Mouse (Mus musculus) heart, embryonic 16.5 days (tissue): ENCODE results near the gene Zfp423. TPM values are rescaled to one million over a fixed set of nuclear protein-coding genes. Genes with fewer than 3 reads are reported as not detected.

Experiments
- ATAC-seq: fragments of 200-750 bp; cut with Nextera tagmentation; replicated peaks from 2 replicates; pipeline ENCODE4 v1.8.0; 2017; ENCODE audit warnings: moderate number of reproducible peaks; ENCODE audit not compliant: insufficient read depth, low FRiP score; ENCODE audit errors: extremely low read depth
- H3K27ac ChIP-seq: fragments of 300-500 bp; sonication (generic); 2 replicates; pipeline ENCODE4 v1.5.1; 2014; ENCODE audit warnings: mild to moderate bottlenecking, low read length, control low read depth, moderate library complexity
- H3K27me3 ChIP-seq: fragments of 300-500 bp; sonication (generic); 2 replicates; pipeline ENCODE4 v1.6.1; 2014; ENCODE audit warnings: low read length, mixed read lengths; ENCODE audit not compliant: control insufficient read depth, insufficient read depth
- H3K36me3 ChIP-seq: fragments of 300-500 bp; sonication (generic); 2 replicates; pipeline ENCODE4 v1.6.1; 2014; ENCODE audit not compliant: control insufficient read depth, insufficient read depth
- H3K4me1 ChIP-seq: fragments of 300-500 bp; sonication (generic); 2 replicates; pipeline ENCODE4 v1.6.1; 2014; ENCODE audit warnings: low read length, mixed read lengths; ENCODE audit not compliant: control insufficient read depth, insufficient read depth
- H3K4me2 ChIP-seq: fragments of 300-500 bp; sonication (generic); 2 replicates; pipeline ENCODE4 v1.6.1; 2014; ENCODE audit warnings: low read depth, mild to moderate bottlenecking, control low read depth, low read length
- H3K4me3 ChIP-seq: fragments of 300-500 bp; sonication (generic); 2 replicates; pipeline ENCODE4 v1.5.1; 2014; ENCODE audit warnings: mild to moderate bottlenecking, control low read depth, low read length
- H3K9ac ChIP-seq: fragments of 300-500 bp; sonication (generic); 2 replicates; pipeline ENCODE4 v1.6.1; 2014; ENCODE audit warnings: low read length, control low read depth
- H3K9me3 ChIP-seq: fragments of 300-500 bp; sonication (generic); replicated peaks from 2 replicates; pipeline ENCODE4 v1.6.1; 2016; ENCODE audit warnings: low read length; ENCODE audit not compliant: control insufficient read depth
- WGBS: fragments of 180-500 bp; shearing (Covaris S2); extraction: QIAGEN DNeasy Blood & Tissue Kit; methylation state at CpG from one replicate; pipeline ENCODE4 v1.1.7; 2014; 5-methylcytosine and 5-hydroxymethylcytosine counted together
- polyA plus RNA-seq: library from polyadenylated mRNA; unstranded; fragments of >200 nt; fragmentation: Nextera tagmentation; extraction: Ambion mirVana; gene quantifications from 2 replicates; pipeline ENCODE4 v1.2.1, GENCODE M21; 2015

Gene Zfp423
- polyA plus RNA-seq, 1 experiment from 2014 or later = 3.1 TPM

GRCm38 (mm10) chr8:87872356-87872930 is 87.0 kb downstream of the Zfp423 start:
- H3K4me2 ChIP-seq = no peak overlapping the region
- no peak overlapping the region for H3K9ac ChIP-seq
- no peaks in the 10 kb centered on the region for H3K36me3 ChIP-seq
- H3K9me3 ChIP-seq = no peaks in the 10 kb centered on the region
- WGBS = 74% methylated on average over 6 of the region's 6 CpGs
- H3K4me3 ChIP-seq = no peak overlapping the region
- no peaks in the 10 kb centered on the region for H3K27me3 ChIP-seq
- H3K4me1 ChIP-seq = no peaks in the 10 kb centered on the region; the same call in 1 of the 2 replicates
- ATAC-seq = no peak
- no peak overlapping the region for H3K27ac ChIP-seq

DNA sequence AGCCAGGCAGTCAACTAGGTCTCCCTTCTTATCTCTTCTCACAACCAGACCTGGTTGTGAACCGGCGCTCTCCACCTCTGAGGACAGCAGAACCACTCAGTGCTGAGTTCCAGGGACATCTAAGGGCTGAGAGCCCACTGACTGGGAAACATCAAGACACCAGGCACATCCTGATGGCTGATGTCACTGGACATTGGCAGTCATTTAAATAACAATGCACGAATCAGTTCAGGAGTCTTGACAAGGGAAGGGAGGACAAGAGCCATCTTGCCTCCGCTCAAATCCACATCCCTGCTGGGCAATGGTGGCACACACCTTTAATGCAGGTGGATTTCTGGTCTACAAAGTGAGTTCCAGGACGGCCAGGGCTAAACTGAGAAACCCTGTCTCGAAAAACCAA is 92.8 kb downstream of the Zfp423 start:
- no peak overlapping the region for H3K27ac ChIP-seq
- H3K4me3 ChIP-seq = no peak overlapping the region
- no peak for ATAC-seq
- no peaks in the 10 kb centered on the region for H3K4me1 ChIP-seq
- H3K9me3 ChIP-seq = no peaks in the 10 kb centered on the region
- WGBS = 59% methylated on average over 6 of the region's 6 CpGs
- no peaks in the 10 kb centered on the region for H3K27me3 ChIP-seq
- H3K36me3 ChIP-seq = no peaks in the 10 kb centered on the region
- H3K9ac ChIP-seq = no peak overlapping the region
- H3K4me2 ChIP-seq = no peak overlapping the region

DNA sequence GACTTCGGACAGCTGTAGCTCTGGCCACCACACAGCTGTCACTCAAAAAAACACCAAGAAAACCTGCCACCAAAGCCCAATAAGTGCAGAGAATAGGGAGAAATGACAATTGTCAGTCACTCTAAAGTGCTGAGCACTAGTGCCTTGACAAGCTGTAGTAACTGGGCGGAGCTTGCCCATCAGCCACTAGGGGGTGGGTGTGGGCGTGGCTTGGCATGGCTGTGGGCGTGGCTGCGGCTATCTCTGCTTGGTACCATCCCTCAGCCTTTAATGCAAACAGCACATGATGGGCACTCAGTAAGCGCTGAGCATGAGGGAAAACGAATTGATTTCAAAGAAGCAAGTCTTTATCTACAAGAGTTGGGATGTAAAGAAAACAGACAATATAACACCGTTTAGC is 95.2 kb downstream of the Zfp423 start:
- Histone ChIP-seq H3K27ac (no peak overlapping the region), H3K9me3 (no peaks in the 10 kb centered on the region), H3K9ac (no peak overlapping the region), H3K27me3 (no peaks in the 10 kb centered on the region), H3K4me2 (no peak overlapping the region), H3K4me1 (no peaks in the 10 kb centered on the region), H3K4me3 (no peak overlapping the region), H3K36me3 (no peaks in the 10 kb centered on the region)
- 58% methylated on average over 8 of the region's 8 CpGs for WGBS
- no peak for ATAC-seq

GRCm38 (mm10) chr8:87863128-87863527 is 96.3 kb downstream of the Zfp423 start:
- no peak overlapping the region for H3K27ac ChIP-seq
- no peak for ATAC-seq
- no peaks in the 10 kb centered on the region for H3K36me3 ChIP-seq
- H3K9me3 ChIP-seq = no peaks in the 10 kb centered on the region
- no peaks in the 10 kb centered on the region for H3K27me3 ChIP-seq
- 68% methylated on average over 8 of the region's 8 CpGs for WGBS
- H3K4me2 ChIP-seq = no peak overlapping the region
- no peak overlapping the region for H3K9ac ChIP-seq
- H3K4me1 ChIP-seq = no peaks in the 10 kb centered on the region
- no peak overlapping the region for H3K4me3 ChIP-seq

GRCm38 (mm10) chr8:87861718-87862117 is 97.7 kb downstream of the Zfp423 start:
- H3K27me3 ChIP-seq = no peaks in the 10 kb centered on the region
- no peak overlapping the region for H3K4me3 ChIP-seq
- no peak overlapping the region for H3K27ac ChIP-seq
- H3K36me3 ChIP-seq = no peaks in the 10 kb centered on the region
- 44% methylated on average over 5 of the region's 5 CpGs for WGBS
- no peak overlapping the region for H3K4me2 ChIP-seq
- ATAC-seq = no peak
- H3K4me1 ChIP-seq = no peaks in the 10 kb centered on the region
- H3K9me3 ChIP-seq = no peaks in the 10 kb centered on the region
- H3K9ac ChIP-seq = no peak overlapping the region

DNA sequence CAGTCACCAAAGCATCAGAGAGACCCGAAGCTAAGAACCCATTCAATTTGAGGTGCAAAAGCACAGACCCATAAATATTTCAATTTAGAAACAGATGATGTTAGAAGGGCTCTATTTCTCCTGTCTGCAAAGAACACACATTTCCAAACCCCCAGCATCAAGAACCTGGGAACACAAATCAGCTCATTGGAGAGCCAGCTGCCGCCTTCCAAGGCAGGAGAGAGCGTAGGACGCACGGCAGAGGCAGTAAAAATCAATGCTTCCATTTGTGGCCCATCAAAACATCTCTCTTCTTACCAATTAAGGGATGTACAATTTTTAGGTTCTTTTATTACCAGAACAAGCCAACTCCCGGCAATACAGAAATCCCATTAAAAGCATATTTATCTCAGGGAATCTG is 98.5 kb downstream of the Zfp423 start:
- no peak overlapping the region for H3K4me3 ChIP-seq
- 77% methylated on average over 6 of the region's 6 CpGs for WGBS
- no peaks in the 10 kb centered on the region for H3K4me1 ChIP-seq
- ATAC-seq = no peak
- no peak overlapping the region for H3K9ac ChIP-seq
- no peaks in the 10 kb centered on the region for H3K9me3 ChIP-seq
- H3K27me3 ChIP-seq = no peaks in the 10 kb centered on the region
- H3K27ac ChIP-seq = no peak overlapping the region
- no peaks in the 10 kb centered on the region for H3K36me3 ChIP-seq
- H3K4me2 ChIP-seq = no peak overlapping the region

DNA sequence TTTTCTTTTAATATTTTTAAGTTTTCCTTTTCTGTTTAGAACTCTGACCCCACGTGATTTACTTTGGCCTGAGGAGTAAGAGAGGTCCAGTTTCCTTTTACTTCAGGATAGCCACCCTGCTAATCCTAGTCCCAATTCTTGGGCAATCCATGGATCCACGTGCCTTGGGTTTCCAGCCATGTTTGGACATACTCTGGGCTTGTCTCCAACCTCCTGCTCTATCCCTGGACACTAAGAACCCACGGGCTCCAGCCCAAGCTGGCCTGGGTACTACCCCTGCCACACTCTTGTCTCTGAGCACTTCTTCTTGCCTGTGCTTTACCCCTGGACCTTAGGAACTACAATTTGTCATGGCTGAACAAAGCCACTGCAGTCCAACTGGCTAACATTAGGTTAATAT is 107.5 kb downstream of the Zfp423 start:
- 68% methylated on average over 3 of the region's 3 CpGs for WGBS
- H3K4me2 ChIP-seq = no peak overlapping the region
- H3K27me3 ChIP-seq = no peaks in the 10 kb centered on the region; the same call in 1 of the 2 replicates
- no peaks in the 10 kb centered on the region for H3K9me3 ChIP-seq
- no peak overlapping the region for H3K27ac ChIP-seq
- H3K36me3 ChIP-seq = no peaks in the 10 kb centered on the region
- no peak overlapping the region for H3K4me3 ChIP-seq
- H3K4me1 ChIP-seq = peaks cover 6% of the 10 kb centered on the region; the same call in 1 of the 2 replicates
- ATAC-seq = no peak
- no peak overlapping the region for H3K9ac ChIP-seq

DNA sequence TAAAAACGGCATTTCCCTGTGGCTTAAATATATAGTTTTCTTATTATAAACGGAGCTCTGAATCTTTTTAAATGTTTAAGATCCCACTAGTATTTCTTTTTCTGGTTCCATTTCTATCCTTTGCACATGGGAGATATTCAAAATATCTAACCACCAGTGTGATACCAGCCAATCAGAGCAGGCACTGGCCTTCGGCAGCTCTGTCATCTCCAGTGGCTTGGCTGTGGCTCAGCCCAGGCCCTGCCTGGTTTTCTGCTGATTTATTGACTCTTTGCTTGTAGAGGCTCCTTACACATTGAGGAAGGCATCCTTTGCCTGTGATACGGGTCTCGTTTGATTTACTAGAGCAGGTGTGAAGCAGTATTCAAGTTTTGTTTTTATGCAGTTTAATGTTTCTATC is 108.0 kb downstream of the Zfp423 start:
- 82% methylated on average over 5 of the region's 5 CpGs for WGBS
- H3K36me3 ChIP-seq = no peaks in the 10 kb centered on the region
- no peaks in the 10 kb centered on the region for H3K9me3 ChIP-seq
- H3K9ac ChIP-seq = no peak overlapping the region
- no peak overlapping the region for H3K27ac ChIP-seq
- no peak for ATAC-seq
- no peak overlapping the region for H3K4me2 ChIP-seq
- H3K4me3 ChIP-seq = no peak overlapping the region
- H3K27me3 ChIP-seq = no peaks in the 10 kb centered on the region; the same call in 1 of the 2 replicates
- H3K4me1 ChIP-seq = peaks cover 6% of the 10 kb centered on the region; the same call in 1 of the 2 replicates

- WGBS = 66% methylated on average over 5 of the region's 5 CpGs
- Histone ChIP-seq H3K36me3 (no peaks in the 10 kb centered on the region), H3K4me3 (no peak overlapping the region), H3K4me1 (peaks cover 6% of the 10 kb centered on the region; the same call in 1 of the 2 replicates), H3K27ac (no peak overlapping the region), H3K9me3 (no peaks in the 10 kb centered on the region), H3K9ac (no peak overlapping the region), H3K27me3 (no peaks in the 10 kb centered on the region; the same call in 1 of the 2 replicates), H3K4me2 (no peak overlapping the region)
- ATAC-seq = no peak
These were observed 110.6 kb downstream of the Zfp423 start for GRCm38 (mm10) chr8:87848836-87849235.
